Mouse (Mus musculus): ENCODE measurements at regions not wholly inside any gene's neighbourhood (a gene's known extent, or its start where the extent isn't known, plus 50 kb on each side); places are given as distances from the start of the nearest gene placed in this dataset.
A peak's percentile ranks its signal among the peaks of the same experiment; 100 is the strongest.

GRCm38 (mm10) chr10:84183239-84183638 is 257.2 kb downstream of the Nuak1 start:
- Histone ChIP-seq H3K27ac (ENCODE audit: low read length) (no peak overlapping the region), H3K9ac (ENCODE audit: low read length) (no peak overlapping the region), H3K9me3 (replicated peaks; ENCODE audit: control insufficient read depth, low read length) (no peaks in the 10 kb centered on the region), H3K4me1 (ENCODE audit: control insufficient read depth, insufficient read depth, low read length) (no peaks in the 10 kb centered on the region), H3K4me3 (ENCODE audit: low read length) (no peak overlapping the region), H3K4me2 (ENCODE audit: low read depth, low read length) (no peak overlapping the region), H3K27me3 (ENCODE audit: control insufficient read depth, insufficient read depth, low read length) (no peaks in the 10 kb centered on the region), H3K36me3 (ENCODE audit: control insufficient read depth, insufficient read depth) (no peaks in the 10 kb centered on the region)
- no peak for ATAC-seq (replicated peaks; ENCODE audit: extremely low read depth, insufficient read depth, low FRiP score)
- WGBS = 67% methylated on average over 2 of the region's 2 CpGs

- no peaks in the 10 kb centered on the region for H3K27me3 ChIP-seq (ENCODE audit: control insufficient read depth, insufficient read depth, low read length)
- H3K9ac ChIP-seq (ENCODE audit: low read length) = no peak overlapping the region
- H3K36me3 ChIP-seq (ENCODE audit: control insufficient read depth, insufficient read depth) = no peaks in the 10 kb centered on the region
- no peak overlapping the region for H3K27ac ChIP-seq (ENCODE audit: low read length)
- H3K4me2 ChIP-seq (ENCODE audit: low read depth, low read length) = no peak overlapping the region
- no peak overlapping the region for H3K4me3 ChIP-seq (ENCODE audit: low read length)
- no peak for ATAC-seq (replicated peaks; ENCODE audit: extremely low read depth, insufficient read depth, low FRiP score)
- no peaks in the 10 kb centered on the region for H3K9me3 ChIP-seq (replicated peaks; ENCODE audit: control insufficient read depth, low read length)
- 91% methylated on average over 2 of the region's 2 CpGs for WGBS
- no peaks in the 10 kb centered on the region for H3K4me1 ChIP-seq (ENCODE audit: control insufficient read depth, insufficient read depth, low read length)
Observed at GRCm38 (mm10) chr10:84186466-84186865, 253.9 kb downstream of the Nuak1 start.

GRCm38 (mm10) chr10:84199035-84199434 is 241.4 kb downstream of the Nuak1 start:
- Histone ChIP-seq H3K4me1 (ENCODE audit: control insufficient read depth, insufficient read depth, low read length) (peaks cover 6% of the 10 kb centered on the region), H3K36me3 (ENCODE audit: control insufficient read depth, insufficient read depth) (no peaks in the 10 kb centered on the region), H3K9me3 (replicated peaks; ENCODE audit: control insufficient read depth, low read length) (0 out of 2 replicates have a peak, but pooled peaks cover 3% of the 10 kb centered on the region), H3K4me3 (ENCODE audit: low read length) (no peak overlapping the region), H3K27ac (ENCODE audit: low read length) (no peak overlapping the region), H3K4me2 (ENCODE audit: low read depth, low read length) (no peak overlapping the region), H3K9ac (ENCODE audit: low read length) (no peak overlapping the region), H3K27me3 (ENCODE audit: control insufficient read depth, insufficient read depth, low read length) (no peaks in the 10 kb centered on the region)
- 89% methylated on average over 2 of the region's 2 CpGs for WGBS
- no peak for ATAC-seq (replicated peaks; ENCODE audit: extremely low read depth, insufficient read depth, low FRiP score)

- Histone ChIP-seq H3K4me1 (ENCODE audit: control insufficient read depth, insufficient read depth, low read length) (peaks cover 6% of the 10 kb centered on the region), H3K4me2 (ENCODE audit: low read depth, low read length) (no peak overlapping the region), H3K9me3 (replicated peaks; ENCODE audit: control insufficient read depth, low read length) (peaks cover 1% of the 10 kb centered on the region), H3K27ac (ENCODE audit: low read length) (no peak overlapping the region), H3K4me3 (ENCODE audit: low read length) (no peak overlapping the region), H3K27me3 (ENCODE audit: control insufficient read depth, insufficient read depth, low read length) (no peaks in the 10 kb centered on the region), H3K36me3 (ENCODE audit: control insufficient read depth, insufficient read depth) (no peaks in the 10 kb centered on the region), H3K9ac (ENCODE audit: low read length) (0 out of 2 replicates have a peak overlapping the region, but pooled peaks have one; percentile 1)
- 0 out of 2 replicates have a peak, but pooled peaks have one; percentile 32 for ATAC-seq (replicated peaks; ENCODE audit: extremely low read depth, insufficient read depth, low FRiP score)
- 14% methylated on average over 3 of the region's 3 CpGs for WGBS
Observed at GRCm38 (mm10) chr10:84201785-84202184, 238.6 kb downstream of the Nuak1 start.

GRCm38 (mm10) chr10:84212096-84212785 is 228.2 kb downstream of the Nuak1 start:
- Histone ChIP-seq H3K27me3 (ENCODE audit: control insufficient read depth, insufficient read depth, low read length) (no peaks in the 10 kb centered on the region), H3K9me3 (replicated peaks; ENCODE audit: control insufficient read depth, low read length) (peaks cover 6% of the 10 kb centered on the region), H3K27ac (ENCODE audit: low read length) (no peak overlapping the region), H3K9ac (ENCODE audit: low read length) (no peak overlapping the region), H3K4me3 (ENCODE audit: low read length) (no peak overlapping the region), H3K4me2 (ENCODE audit: low read depth, low read length) (no peak overlapping the region), H3K4me1 (ENCODE audit: control insufficient read depth, insufficient read depth, low read length) (peaks cover 3% of the 10 kb centered on the region; the same call in 1 of the 2 replicates), H3K36me3 (ENCODE audit: control insufficient read depth, insufficient read depth) (no peaks in the 10 kb centered on the region)
- 59% methylated on average over 5 of the region's 5 CpGs for WGBS
- no peak for ATAC-seq (replicated peaks; ENCODE audit: extremely low read depth, insufficient read depth, low FRiP score)

- peaks cover 3% of the 10 kb centered on the region; the same call in 1 of the 2 replicates for H3K4me1 ChIP-seq (ENCODE audit: control insufficient read depth, insufficient read depth, low read length)
- no peaks in the 10 kb centered on the region for H3K9me3 ChIP-seq (replicated peaks; ENCODE audit: control insufficient read depth, low read length)
- no peak overlapping the region for H3K9ac ChIP-seq (ENCODE audit: low read length)
- no peak overlapping the region for H3K27ac ChIP-seq (ENCODE audit: low read length)
- no peak overlapping the region for H3K4me2 ChIP-seq (ENCODE audit: low read depth, low read length)
- no peaks in the 10 kb centered on the region for H3K36me3 ChIP-seq (ENCODE audit: control insufficient read depth, insufficient read depth)
- ATAC-seq (replicated peaks; ENCODE audit: extremely low read depth, insufficient read depth, low FRiP score) = no peak
- no peaks in the 10 kb centered on the region for H3K27me3 ChIP-seq (ENCODE audit: control insufficient read depth, insufficient read depth, low read length)
- no peak overlapping the region for H3K4me3 ChIP-seq (ENCODE audit: low read length)
Observed at GRCm38 (mm10) chr10:84214812-84215211, 225.6 kb downstream of the Nuak1 start.

- H3K4me3 ChIP-seq (ENCODE audit: low read length) = no peak overlapping the region
- H3K9ac ChIP-seq (ENCODE audit: low read length) = peak overlapping the region; percentile 41; the same call in 1 of the 2 replicates
- WGBS = 65% methylated on average over 7 of the region's 7 CpGs
- no peaks in the 10 kb centered on the region for H3K27me3 ChIP-seq (ENCODE audit: control insufficient read depth, insufficient read depth, low read length)
- no peaks in the 10 kb centered on the region for H3K36me3 ChIP-seq (ENCODE audit: control insufficient read depth, insufficient read depth)
- no peaks in the 10 kb centered on the region for H3K9me3 ChIP-seq (replicated peaks; ENCODE audit: control insufficient read depth, low read length)
- peaks cover 19% of the 10 kb centered on the region for H3K4me1 ChIP-seq (ENCODE audit: control insufficient read depth, insufficient read depth, low read length)
- peak overlapping the region; percentile 55; the same call in 1 of the 2 replicates for H3K4me2 ChIP-seq (ENCODE audit: low read depth, low read length)
- 0 out of 2 replicates have a peak, but pooled peaks have one; percentile 1 for ATAC-seq (replicated peaks; ENCODE audit: extremely low read depth, insufficient read depth, low FRiP score)
- H3K27ac ChIP-seq (ENCODE audit: low read length) = peak overlapping the region; percentile 96
Observed at GRCm38 (mm10) chr10:84229224-84229921, 211.0 kb downstream of the Nuak1 start.

GRCm38 (mm10) chr10:84230011-84230781 is 210.2 kb downstream of the Nuak1 start:
- Histone ChIP-seq H3K9me3 (replicated peaks; ENCODE audit: control insufficient read depth, low read length) (no peaks in the 10 kb centered on the region), H3K27me3 (ENCODE audit: control insufficient read depth, insufficient read depth, low read length) (no peaks in the 10 kb centered on the region), H3K36me3 (ENCODE audit: control insufficient read depth, insufficient read depth) (no peaks in the 10 kb centered on the region), H3K4me3 (ENCODE audit: low read length) (peak overlapping the region; percentile 29), H3K27ac (ENCODE audit: low read length) (peak overlapping the region; percentile 96), H3K4me1 (ENCODE audit: control insufficient read depth, insufficient read depth, low read length) (peaks cover 19% of the 10 kb centered on the region), H3K9ac (ENCODE audit: low read length) (peak overlapping the region; percentile 60), H3K4me2 (ENCODE audit: low read depth, low read length) (peak overlapping the region; percentile 55)
- 42% methylated on average over 18 of the region's 18 CpGs for WGBS
- ATAC-seq (replicated peaks; ENCODE audit: extremely low read depth, insufficient read depth, low FRiP score) = peak; percentile 92
